8 mouse cellular contexts compared by ENCODE assay signal in the genomic region with DNA sequence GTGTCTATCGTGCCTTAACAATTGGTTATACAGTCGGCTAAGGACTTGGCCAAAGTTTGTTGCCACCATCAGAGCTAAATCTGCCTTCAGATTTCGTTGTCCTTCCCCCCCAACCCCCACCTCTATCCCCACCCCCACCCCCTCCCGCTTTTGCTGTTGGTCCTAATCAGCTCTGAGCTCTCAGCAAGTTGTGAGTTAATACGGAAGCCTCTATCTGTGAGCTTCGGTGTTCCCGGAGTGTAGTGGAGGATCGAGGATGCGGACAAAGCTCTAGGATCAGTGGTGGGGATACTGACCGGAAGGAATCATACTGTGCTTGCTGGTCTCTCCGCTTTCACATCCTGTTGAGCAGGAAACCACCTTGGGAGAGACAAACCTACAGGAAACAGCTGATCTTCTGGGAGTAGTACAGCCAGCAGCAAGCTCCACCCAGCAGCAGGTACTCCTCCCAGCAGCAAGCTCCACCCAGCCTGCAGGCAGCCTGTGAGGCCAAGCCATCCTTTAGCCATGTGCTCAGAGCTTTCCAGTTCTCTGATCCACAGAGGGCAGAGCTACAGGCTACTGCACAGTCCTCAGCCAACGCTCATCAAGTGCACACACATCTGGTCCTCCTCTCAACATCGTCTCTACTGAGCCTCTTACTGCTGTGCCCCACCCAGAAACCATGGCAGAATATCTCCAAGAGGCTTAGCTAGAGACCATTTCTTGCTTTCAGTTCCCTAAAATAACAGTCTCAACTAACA. TPM values are rescaled to one million over a fixed set of nuclear protein-coding genes. Genes with fewer than 3 reads are reported as not detected.
A peak's percentile ranks its signal among the peaks of the same experiment; 100 is the strongest.
DNase-seq lines count a peak whose midpoint lies in the region; ATAC-seq lines count a peak whose summit lies in the region.

No protein-coding gene starts in this region.

- intact Hi-C loops in left cerebral cortex, postnatal 4 days (cut with DNase I) = no loop called here

- DNase-seq in A20 (ENCODE audit: low read depth, low spot score) (peak; percentile 78), MEL-GATA-1-ER (ENCODE audit: extremely low read depth, low read depth) (peak; percentile 92)
- DNase-seq in kidney, postnatal 14 days = peak; percentile 17
- DNase-seq in left cerebral cortex, postnatal 4 days = no peak
- no peak for DNase-seq in left cerebral cortex, adult 9 months (ENCODE audit: low spot score in 2 of 2)
- no peak for DNase-seq in urinary bladder, postnatal 25 days (ENCODE audit: low spot score)

- ATAC-seq in granulocyte monocyte progenitor cell, adult 5-6 weeks (replicated peaks; ENCODE audit: poor library complexity, severe bottlenecking) = peak; percentile 95
- peak; percentile 99 for ATAC-seq in megakaryocyte-erythroid progenitor cell, adult 5-6 weeks (replicated peaks; ENCODE audit: low FRiP score, low TSS enrichment, poor library complexity, severe bottlenecking)

RNA-seq across cellular contexts. Expression of a gene that starts 28.9 kb away (rescaled TPM):
- 11.0 and 13.8 TPM in 2 replicates for total RNA-seq in granulocyte monocyte progenitor cell, adult 5-6 weeks (2014; fragmentation: Nextera tagmentation)
- 14.6 and 15.2 TPM in 2 replicates for total RNA-seq in granulocyte monocyte progenitor cell, adult 5-6 weeks (2017)
- total RNA-seq in megakaryocyte-erythroid progenitor cell, adult 5-6 weeks (2014; fragmentation: Nextera tagmentation) = 7.2 and 9.5 TPM in 2 replicates
- total RNA-seq in megakaryocyte-erythroid progenitor cell, adult 5-6 weeks (2017) = 14.4 and 15.5 TPM in 2 replicates
- total RNA-seq in left cerebral cortex, postnatal 4 days (2021) = 1 to 10 TPM; 2.4 to 3.7 TPM

RNA-seq across cellular contexts. Expression of a gene that starts 42.5 kb away (rescaled TPM):
- total RNA-seq in granulocyte monocyte progenitor cell, adult 5-6 weeks (2014; fragmentation: Nextera tagmentation) = not detected in 2 replicates
- total RNA-seq in granulocyte monocyte progenitor cell, adult 5-6 weeks (2017) = not detected in 2 replicates
- not detected in 2 replicates for total RNA-seq in megakaryocyte-erythroid progenitor cell, adult 5-6 weeks (2014; fragmentation: Nextera tagmentation)
- not detected in 2 replicates for total RNA-seq in megakaryocyte-erythroid progenitor cell, adult 5-6 weeks (2017)
- 1 to 10 TPM in 1 of 2 experiments, under 1 TPM in 1; 0.84 to 1.1 TPM for total RNA-seq in left cerebral cortex, postnatal 4 days (2021)

Comparison
In these comparisons a context has a peak if more than half of its experiments do, and no peak if none do; other contexts are left out.
1. DNase-seq: peak in A20 (single experiment), MEL-GATA-1-ER (single experiment) and kidney, postnatal 14 days (single experiment); none in left cerebral cortex, postnatal 4 days (single experiment), left cerebral cortex, adult 9 months (0 of 2) and urinary bladder, postnatal 25 days (single experiment).